Mouse (Mus musculus): ENCODE results near the gene Vmn1r64. TPM values are rescaled to one million over a fixed set of nuclear protein-coding genes. Genes with fewer than 3 reads are reported as not detected.
"Not testable (repeated sequence)": the region's sequence is repeated elsewhere in the genome, so short reads cannot be mapped to it uniquely, and the experiment has no call there.

The Vmn1r64 gene
- not detected in 2 replicates for polyA plus RNA-seq (2015; fragmentation: Nextera tagmentation; extraction: Ambion mirVana)

DNA sequence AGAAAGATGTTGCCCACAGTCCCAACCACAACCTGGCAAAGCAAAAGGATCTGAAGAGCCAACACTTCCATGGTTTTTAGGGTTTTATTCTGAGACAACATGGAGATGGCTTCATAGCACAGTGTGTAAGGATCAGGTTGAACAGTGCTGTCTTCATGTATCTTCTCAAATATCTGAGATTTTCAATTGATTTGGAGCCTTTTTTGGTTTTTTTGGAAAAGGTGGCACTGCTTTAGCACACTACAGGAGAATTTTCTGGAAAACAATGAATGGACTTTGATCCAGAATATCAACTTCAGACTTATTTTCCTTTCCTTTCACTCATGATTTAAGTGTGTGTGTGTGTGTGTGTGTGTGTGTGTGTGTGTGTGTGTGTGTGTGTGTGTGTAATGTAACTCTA is at the start of gene Vmn1r64:
Vmn1r64 (minus strand) TSS at position 101 of the 400 bp plus-strand sequence.
- Histone ChIP-seq H3K36me3 (replicated peaks; ENCODE audit: insufficient read depth, low read length) (no peaks in the 10 kb centered on the region), H3K27ac (ENCODE audit: low read depth) (no peak within 1 kb of the TSS), H3K9me3 (ENCODE audit: low read length) (no peaks in the 10 kb centered on the region), H3K4me1 (ENCODE audit: insufficient read depth) (no peaks in the 10 kb centered on the region), H3K4me2 (ENCODE audit: low read depth, low read length) (no peak within 1 kb of the TSS), H3K9ac (replicated peaks) (no peak within 1 kb of the TSS), H3K4me3 (ENCODE audit: low read depth, low read length) (no peak within 1 kb of the TSS), H3K27me3 (ENCODE audit: insufficient read depth, low read length) (no peaks in the 10 kb centered on the region)
- DNase-seq (no peak), ATAC-seq (no peak)
- TF ChIP-seq EP300 (IDR thresholded peaks at IDR 0.05; ENCODE audit: low read depth) (no peak), CTCF (IDR thresholded peaks at IDR 0.05; ENCODE audit: low read depth) (no peak)

GRCm38 (mm10) chr7:5899238-5899637 is 14.9 kb upstream of the Vmn1r64 start:
- Histone ChIP-seq H3K9me3 (ENCODE audit: low read length) (peaks cover 4% of the 10 kb centered on the region), H3K27me3 (ENCODE audit: insufficient read depth, low read length) (no peaks in the 10 kb centered on the region)

GRCm38 (mm10) chr7:5897245-5897644 is 12.9 kb upstream of the Vmn1r64 start:
- not testable (repeated sequence) for H3K4me1 ChIP-seq (ENCODE audit: insufficient read depth); DNase-seq; H3K9ac ChIP-seq (replicated peaks); H3K9me3 ChIP-seq (ENCODE audit: low read length); ATAC-seq; H3K27me3 ChIP-seq (ENCODE audit: insufficient read depth, low read length); H3K27ac ChIP-seq (ENCODE audit: low read depth); H3K4me3 ChIP-seq (ENCODE audit: low read depth, low read length); H3K36me3 ChIP-seq (replicated peaks; ENCODE audit: insufficient read depth, low read length); H3K4me2 ChIP-seq (ENCODE audit: low read depth, low read length)
- 64% methylated on average over 2 of the region's 2 CpGs for WGBS (ENCODE audit: insufficient replicate concordance)

More at GRCm38 (mm10) chr7:5899238-5899637, 14.9 kb upstream of the Vmn1r64 start:
- H3K4me2 ChIP-seq (ENCODE audit: low read depth, low read length), result no peak overlapping the region
- H3K4me1 ChIP-seq (ENCODE audit: insufficient read depth), result no peaks in the 10 kb centered on the region
- no peak overlapping the region for H3K4me3 ChIP-seq (ENCODE audit: low read depth, low read length)
- DNase-seq, result no peak
- TF ChIP-seq CTCF (IDR thresholded peaks at IDR 0.05; ENCODE audit: low read depth) (no peak), EP300 (IDR thresholded peaks at IDR 0.05; ENCODE audit: low read depth) (no peak)
- 75% methylated on average over 4 of the region's 4 CpGs for WGBS (ENCODE audit: insufficient replicate concordance)
- no peak overlapping the region for H3K9ac ChIP-seq (replicated peaks)
- no peak overlapping the region for H3K27ac ChIP-seq (ENCODE audit: low read depth)
- H3K36me3 ChIP-seq (replicated peaks; ENCODE audit: insufficient read depth, low read length), result no peaks in the 10 kb centered on the region
- ATAC-seq, result no peak

Other genes starting within 250 kb of the Vmn1r64 start
- gene Vmn1r62, start 210.9 kb downstream of the Vmn1r64 start, polyA plus RNA-seq (2015; fragmentation: Nextera tagmentation; extraction: Ambion mirVana), result not detected in 2 replicates
- not detected in 2 replicates for gene Vmn1r63, start 79.1 kb downstream of the Vmn1r64 start, polyA plus RNA-seq (2015; fragmentation: Nextera tagmentation; extraction: Ambion mirVana)
- gene Vmn1r65, start 126.5 kb upstream of the Vmn1r64 start, polyA plus RNA-seq (2015; fragmentation: Nextera tagmentation; extraction: Ambion mirVana), result not detected in 2 replicates
- gene Nlrp4c, start 160.6 kb upstream of the Vmn1r64 start, polyA plus RNA-seq (2015; fragmentation: Nextera tagmentation; extraction: Ambion mirVana), result not detected in 2 replicates